Mouse (Mus musculus) neural tube, embryonic 12.5 days (tissue): ENCODE results near the gene Tmem255b. TPM values are rescaled to one million over a fixed set of nuclear protein-coding genes. Genes with fewer than 3 reads are reported as not detected.

Experiments
- ATAC-seq: fragments of 200-750 bp; cut with Nextera tagmentation; 2 replicates; pipeline ENCODE4 v1.8.0; 2017; ENCODE audit warnings: low read depth, mild to moderate bottlenecking, moderate TSS enrichment, moderate library complexity; ENCODE audit not compliant: low FRiP score
- H3K27ac ChIP-seq: fragments of 300-500 bp; sonication (generic); 2 replicates; pipeline ENCODE4 v1.5.1; 2016
- H3K27me3 ChIP-seq: fragments of 300-500 bp; sonication (generic); replicated peaks from 2 replicates; pipeline ENCODE4 v1.6.1; 2016; ENCODE audit warnings: mild to moderate bottlenecking
- H3K36me3 ChIP-seq: fragments of 300-500 bp; sonication (generic); 2 replicates; pipeline ENCODE4 v1.6.1; 2016; ENCODE audit warnings: mild to moderate bottlenecking
- H3K4me1 ChIP-seq: fragments of 300-500 bp; sonication (generic); 2 replicates; pipeline ENCODE4 v1.6.1; 2016
- H3K4me2 ChIP-seq: fragments of 300-500 bp; sonication (generic); replicated peaks from 2 replicates; pipeline ENCODE4 v1.6.1; 2016; ENCODE audit warnings: mild to moderate bottlenecking
- H3K4me3 ChIP-seq: fragments of 300-500 bp; sonication (generic); 2 replicates; pipeline ENCODE4 v1.5.1; 2016
- H3K9ac ChIP-seq: fragments of 300-500 bp; sonication (generic); 2 replicates; pipeline ENCODE4 v1.6.1; 2016; ENCODE audit warnings: mild to moderate bottlenecking
- H3K9me3 ChIP-seq: fragments of 300-500 bp; sonication (generic); 2 replicates; pipeline ENCODE4 v1.6.1; 2016; ENCODE audit warnings: mild to moderate bottlenecking
- WGBS: fragments of 180-500 bp; shearing (Covaris S2); methylation state at CpG from one replicate; pipeline ENCODE4 v1.1.7; 2016; 5-methylcytosine and 5-hydroxymethylcytosine counted together
- polyA plus RNA-seq: library from polyadenylated mRNA; unstranded; fragments of >200 nt; fragmentation: Nextera tagmentation; extraction: Ambion mirVana; gene quantifications from 2 replicates; pipeline ENCODE4 v1.2.1, GENCODE M21; 2016

The Tmem255b gene
- polyA plus RNA-seq, 1 experiment from 2014 or later: 0.27 TPM

- Histone ChIP-seq H3K27ac (no peak overlapping the region), H3K9me3 (no peaks in the 10 kb centered on the region), H3K9ac (no peak overlapping the region), H3K4me1 (peaks cover 16% of the 10 kb centered on the region), H3K4me3 (no peak overlapping the region), H3K36me3 (no peaks in the 10 kb centered on the region), H3K27me3 (no peaks in the 10 kb centered on the region), H3K4me2 (no peak overlapping the region)
- peak; percentile 88 for ATAC-seq
- WGBS: 53% methylated on average over 8 of the region's 8 CpGs
Observed at GRCm38 (mm10) chr8:13454341-13455113, 19.5 kb downstream of the Tmem255b start.

DNA sequence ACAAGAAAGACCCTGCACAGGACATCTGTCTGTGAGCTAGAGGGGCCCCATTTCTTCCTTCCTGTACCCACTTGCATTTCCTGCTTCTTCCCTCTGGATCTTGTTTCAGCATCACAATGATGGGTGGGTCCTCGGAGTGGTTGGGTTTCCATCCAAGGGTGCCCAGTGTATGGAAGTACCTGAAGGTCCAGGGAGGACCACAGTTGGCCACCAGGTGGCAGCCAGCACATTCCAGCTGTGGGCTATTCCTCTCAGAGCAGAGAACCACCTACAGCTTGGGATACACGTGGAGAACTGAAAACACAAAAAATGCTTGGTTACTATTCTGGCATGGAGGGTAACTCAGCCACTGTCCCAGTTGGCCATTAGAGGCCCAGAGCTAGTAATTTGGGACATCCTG, 20.3 kb downstream of the Tmem255b start:
- Histone ChIP-seq H3K4me2 (no peak overlapping the region), H3K27ac (no peak overlapping the region), H3K27me3 (no peaks in the 10 kb centered on the region), H3K4me3 (no peak overlapping the region), H3K36me3 (no peaks in the 10 kb centered on the region), H3K9me3 (no peaks in the 10 kb centered on the region), H3K4me1 (peaks cover 16% of the 10 kb centered on the region), H3K9ac (no peak overlapping the region)
- ATAC-seq: no peak
- 37% methylated on average over 2 of the region's 2 CpGs for WGBS

GRCm38 (mm10) chr8:13459431-13459830, 24.4 kb downstream of the Tmem255b start:
- Histone ChIP-seq H3K9ac (no peak overlapping the region), H3K4me2 (no peak overlapping the region), H3K27me3 (no peaks in the 10 kb centered on the region), H3K36me3 (no peaks in the 10 kb centered on the region), H3K4me3 (no peak overlapping the region), H3K9me3 (no peaks in the 10 kb centered on the region), H3K4me1 (peaks cover 8% of the 10 kb centered on the region), H3K27ac (no peak overlapping the region)
- no peak for ATAC-seq
- WGBS: 98% methylated on average over 4 of the region's 4 CpGs

GRCm38 (mm10) chr8:13461085-13461765, 26.2 kb downstream of the Tmem255b start:
- 0 out of 2 replicates have a peak overlapping the region, but pooled peaks have one; percentile 13 for H3K9ac ChIP-seq
- H3K4me1 ChIP-seq: no peaks in the 10 kb centered on the region
- H3K36me3 ChIP-seq: no peaks in the 10 kb centered on the region
- H3K4me3 ChIP-seq: no peak overlapping the region
- no peak overlapping the region for H3K4me2 ChIP-seq
- WGBS: 78% methylated on average over 17 of the region's 17 CpGs
- H3K27ac ChIP-seq: no peak overlapping the region
- H3K27me3 ChIP-seq: no peaks in the 10 kb centered on the region
- H3K9me3 ChIP-seq: no peaks in the 10 kb centered on the region
- no peak for ATAC-seq

DNA sequence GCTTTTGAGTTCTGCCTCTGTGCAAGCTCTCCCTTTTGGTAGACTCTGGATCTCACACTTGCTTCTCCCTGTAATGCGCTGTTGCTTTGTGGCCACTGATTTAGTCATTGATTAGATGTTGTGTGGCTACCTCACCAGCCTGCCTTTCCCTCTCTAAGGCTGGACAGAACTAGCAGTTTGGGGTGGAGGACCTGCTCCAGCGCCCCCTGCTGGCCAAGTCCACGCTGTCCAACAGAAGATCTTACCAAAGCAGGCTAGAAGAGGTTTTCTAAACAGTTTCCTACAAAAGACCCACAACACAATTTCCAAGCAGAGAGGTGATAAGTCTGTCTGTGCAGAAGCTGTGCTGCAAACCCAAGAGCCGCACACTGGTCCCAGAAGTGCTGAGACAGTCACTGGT, 26.9 kb downstream of the Tmem255b start:
- Histone ChIP-seq H3K4me2 (no peak overlapping the region), H3K4me1 (no peaks in the 10 kb centered on the region), H3K36me3 (no peaks in the 10 kb centered on the region), H3K9ac (no peak overlapping the region), H3K4me3 (no peak overlapping the region), H3K27ac (no peak overlapping the region), H3K9me3 (no peaks in the 10 kb centered on the region), H3K27me3 (no peaks in the 10 kb centered on the region)
- 39% methylated on average over 4 of the region's 4 CpGs for WGBS
- no peak for ATAC-seq

DNA sequence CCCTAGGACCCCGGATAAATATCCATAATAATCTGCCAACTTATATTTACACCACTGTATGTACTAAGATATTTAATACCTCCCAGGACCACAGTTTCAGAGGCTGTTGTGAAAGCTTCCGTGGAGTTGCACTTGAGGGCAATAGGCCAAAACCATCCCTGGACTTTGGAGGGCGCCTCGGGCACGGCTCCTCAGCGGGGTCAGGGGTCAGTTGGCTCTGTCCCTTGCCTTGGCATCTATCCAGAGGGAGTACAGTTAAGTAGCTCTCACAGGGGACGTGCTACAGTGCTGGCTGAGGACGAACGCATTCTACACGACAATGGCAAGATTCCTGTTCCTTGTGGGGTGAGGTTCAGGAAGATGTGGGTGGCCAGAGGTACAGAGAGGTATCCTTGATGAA, 27.4 kb downstream of the Tmem255b start:
- ATAC-seq: no peak
- 84% methylated on average over 10 of the region's 10 CpGs for WGBS
- Histone ChIP-seq H3K4me2 (no peak overlapping the region), H3K4me3 (no peak overlapping the region), H3K9me3 (no peaks in the 10 kb centered on the region), H3K27me3 (no peaks in the 10 kb centered on the region), H3K27ac (no peak overlapping the region), H3K36me3 (no peaks in the 10 kb centered on the region), H3K9ac (no peak overlapping the region), H3K4me1 (no peaks in the 10 kb centered on the region)

GRCm38 (mm10) chr8:13465324-13465723, 30.3 kb downstream of the Tmem255b start:
- Histone ChIP-seq H3K4me2 (no peak overlapping the region), H3K9ac (no peak overlapping the region), H3K36me3 (no peaks in the 10 kb centered on the region), H3K27me3 (no peaks in the 10 kb centered on the region), H3K4me3 (no peak overlapping the region), H3K4me1 (no peaks in the 10 kb centered on the region), H3K27ac (no peak overlapping the region), H3K9me3 (no peaks in the 10 kb centered on the region)
- ATAC-seq: no peak
- 74% methylated on average over 7 of the region's 7 CpGs for WGBS

DNA sequence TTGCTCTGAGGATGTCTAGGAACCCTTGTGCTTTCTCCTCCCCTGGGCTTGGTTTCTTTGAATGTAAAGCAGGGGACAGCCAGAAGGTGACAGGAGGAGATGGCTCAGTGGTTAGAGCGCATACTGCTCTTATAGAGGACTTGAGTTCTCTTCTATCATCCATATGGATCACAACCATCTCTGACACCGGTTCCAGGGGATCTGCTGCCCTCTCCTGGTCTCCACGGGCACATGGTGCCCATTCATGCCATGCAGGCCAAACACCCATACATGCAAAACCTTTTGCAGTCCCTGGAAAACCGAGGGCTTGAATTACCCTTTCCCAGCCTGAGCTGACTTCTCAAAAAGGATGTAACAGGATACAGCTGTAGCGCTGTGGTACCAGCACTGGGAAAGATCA, 32.0 kb downstream of the Tmem255b start:
- 69% methylated on average over 5 of the region's 5 CpGs for WGBS
- Histone ChIP-seq H3K36me3 (no peaks in the 10 kb centered on the region), H3K4me1 (no peaks in the 10 kb centered on the region), H3K9me3 (no peaks in the 10 kb centered on the region), H3K4me3 (no peak overlapping the region), H3K27me3 (no peaks in the 10 kb centered on the region), H3K27ac (no peak overlapping the region), H3K9ac (no peak overlapping the region), H3K4me2 (no peak overlapping the region)
- no peak for ATAC-seq

GRCm38 (mm10) chr8:13468737-13469136, 33.7 kb downstream of the Tmem255b start:
- WGBS: 81% methylated on average over 9 of the region's 9 CpGs
- H3K9ac ChIP-seq: no peak overlapping the region
- H3K36me3 ChIP-seq: no peaks in the 10 kb centered on the region
- H3K4me3 ChIP-seq: no peak overlapping the region
- no peak overlapping the region for H3K27ac ChIP-seq
- H3K9me3 ChIP-seq: no peaks in the 10 kb centered on the region
- H3K27me3 ChIP-seq: no peaks in the 10 kb centered on the region
- no peak overlapping the region for H3K4me2 ChIP-seq
- ATAC-seq: no peak
- H3K4me1 ChIP-seq: no peaks in the 10 kb centered on the region

GRCm38 (mm10) chr8:13471484-13471883, 36.5 kb downstream of the Tmem255b start:
- no peaks in the 10 kb centered on the region for H3K27me3 ChIP-seq
- H3K4me2 ChIP-seq: no peak overlapping the region
- no peak overlapping the region for H3K9ac ChIP-seq
- 88% methylated on average over 11 of the region's 11 CpGs for WGBS
- ATAC-seq: no peak
- no peaks in the 10 kb centered on the region for H3K4me1 ChIP-seq
- no peaks in the 10 kb centered on the region for H3K36me3 ChIP-seq
- no peak overlapping the region for H3K4me3 ChIP-seq
- H3K9me3 ChIP-seq: no peaks in the 10 kb centered on the region
- no peak overlapping the region for H3K27ac ChIP-seq

GRCm38 (mm10) chr8:13472284-13472683, 37.3 kb downstream of the Tmem255b start:
- no peaks in the 10 kb centered on the region for H3K27me3 ChIP-seq
- no peak overlapping the region for H3K4me3 ChIP-seq
- H3K4me2 ChIP-seq: no peak overlapping the region
- H3K27ac ChIP-seq: no peak overlapping the region
- H3K9me3 ChIP-seq: no peaks in the 10 kb centered on the region
- no peaks in the 10 kb centered on the region for H3K4me1 ChIP-seq
- WGBS: 72% methylated on average over 7 of the region's 7 CpGs
- no peak overlapping the region for H3K9ac ChIP-seq
- H3K36me3 ChIP-seq: no peaks in the 10 kb centered on the region
- ATAC-seq: no peak

DNA sequence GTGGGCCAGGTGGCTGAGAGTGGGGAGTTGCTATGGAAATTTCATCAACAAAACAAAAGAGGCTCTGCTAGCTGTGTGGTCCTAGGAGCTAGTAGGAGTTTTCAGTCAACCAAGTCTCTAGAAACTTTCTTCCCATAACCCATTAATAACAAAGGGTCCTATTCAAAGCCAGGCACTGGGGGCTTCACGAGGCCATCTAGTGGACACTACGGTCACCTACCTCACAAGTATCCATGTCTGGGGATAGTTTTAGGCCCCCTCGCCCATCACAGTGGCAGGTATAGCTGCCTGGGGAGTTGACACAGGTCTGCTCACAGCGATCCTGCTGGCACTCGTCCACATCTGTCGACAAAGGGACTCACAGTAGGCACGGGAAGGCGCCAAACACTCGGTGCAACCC, 40.9 kb downstream of the Tmem255b start:
- no peaks in the 10 kb centered on the region for H3K27me3 ChIP-seq
- no peak overlapping the region for H3K9ac ChIP-seq
- no peaks in the 10 kb centered on the region for H3K9me3 ChIP-seq
- no peaks in the 10 kb centered on the region for H3K36me3 ChIP-seq
- H3K27ac ChIP-seq: no peak overlapping the region
- 64% methylated on average over 9 of the region's 9 CpGs for WGBS
- no peaks in the 10 kb centered on the region for H3K4me1 ChIP-seq
- no peak for ATAC-seq
- no peak overlapping the region for H3K4me3 ChIP-seq
- H3K4me2 ChIP-seq: no peak overlapping the region
